In the genomic region with DNA sequence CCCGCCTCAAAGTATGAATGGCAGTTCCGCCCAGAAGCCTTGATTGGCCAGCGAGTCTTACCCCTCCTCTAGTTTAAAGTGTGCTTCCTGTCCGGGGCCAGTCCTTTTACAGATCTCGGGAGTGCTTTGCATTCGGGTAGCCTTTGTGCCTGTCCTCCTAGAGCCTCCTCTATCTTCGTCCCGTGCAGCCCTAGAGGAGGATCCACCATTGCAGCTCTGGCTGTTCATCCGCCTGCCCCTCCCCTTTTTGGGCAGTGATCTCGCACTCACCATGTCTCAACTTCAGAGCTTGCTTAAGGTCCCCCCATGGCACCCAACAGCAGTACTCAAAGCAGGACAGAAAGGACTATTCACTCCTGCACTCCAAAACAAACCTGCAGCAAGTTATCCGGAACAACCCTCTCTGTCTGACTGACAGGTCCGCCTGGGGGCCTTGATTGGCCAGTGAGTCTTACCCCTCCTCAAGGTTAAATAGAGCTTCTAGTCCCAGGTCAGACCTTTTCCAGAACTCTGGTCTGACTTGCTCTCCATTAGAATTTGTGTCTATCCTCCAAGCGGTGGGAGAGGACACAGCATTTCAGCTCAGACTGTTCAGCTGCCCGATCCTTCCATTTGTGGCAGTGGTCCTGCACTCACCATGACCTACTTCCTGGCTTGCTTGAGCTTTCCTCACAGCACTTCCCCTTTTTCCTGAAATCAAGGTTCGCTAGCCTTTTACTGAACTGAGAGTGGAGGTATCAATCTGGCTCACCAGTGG, we compare ENCODE assay signal across 8 mouse cellular contexts. TPM values are rescaled to one million over a fixed set of nuclear protein-coding genes. Genes with fewer than 3 reads are reported as not detected.
A peak's percentile ranks its signal among the peaks of the same experiment; 100 is the strongest.
DNase-seq lines count a peak whose midpoint lies in the region; ATAC-seq and TF ChIP-seq lines count a peak whose summit lies in the region.

No protein-coding gene starts in this region.

- peak overlapping the region; percentile 45 for H3K9ac ChIP-seq in hindbrain, postnatal 0 days (replicated peaks; ENCODE audit: low read length)

- H3K27me3 ChIP-seq in hindbrain, postnatal 0 days (ENCODE audit: insufficient read depth, low read length), result no peaks in the 10 kb centered on the region

- H3K36me3 ChIP-seq in hindbrain, postnatal 0 days (ENCODE audit: insufficient read depth, low read length), result no peaks in the 10 kb centered on the region
- H3K36me3 ChIP-seq in macrophage (ENCODE audit: inconsistent target), result no peaks in the 10 kb centered on the region

- no peaks in the 10 kb centered on the region for H3K79me2 ChIP-seq in macrophage (ENCODE audit: inconsistent target)

- WGBS in hindbrain, postnatal 0 days, result 4% methylated on average over 15 of the region's 15 CpGs
- 5% methylated on average over 15 of the region's 15 CpGs for WGBS in macrophage (ENCODE audit: missing documents)

- TF ChIP-seq POLR2A in cortical plate, adult 2 months (IDR thresholded peaks at IDR 0.05; ENCODE audit: extremely low read depth, insufficient read depth, low read length), result peak; percentile 42; the same call in 1 of the 2 replicates

- ATAC-seq in activated CD4-positive, CD25-positive, alpha-beta regulatory T cell, adult 4 months, result peak; percentile 98
- peak; percentile 97 for ATAC-seq in hindbrain, postnatal 0 days

- H3K4me2 ChIP-seq in hindbrain, postnatal 0 days (ENCODE audit: low read depth, low read length), result peak overlapping the region; percentile 69

- peak; percentile 42 to 52 for DNase-seq in gastrocnemius, adult 8-10 months (ENCODE audit: low spot score in 2 of 2)
- DNase-seq in hindbrain, postnatal 0 days (ENCODE audit: low spot score), result peak; percentile 76
- DNase-seq in left cerebral cortex, adult 18-20 months (ENCODE audit: low spot score in 2 of 2), result peak; percentile 55 to 61
- peak; percentile 69 for DNase-seq in right cerebral cortex, adult 2 months (ENCODE audit: low spot score in 2 of 2)
- peak; percentile 17 for DNase-seq in urinary bladder, postnatal 10 days (ENCODE audit: low spot score)

- H3K4me3 ChIP-seq in cortical plate, adult 2 months (ENCODE audit: insufficient read depth, low read length), result peak overlapping the region; percentile 43
- H3K4me3 ChIP-seq in hindbrain, postnatal 0 days (ENCODE audit: low read length), result peak overlapping the region; percentile 48
- peak overlapping the region; percentile 46 for H3K4me3 ChIP-seq in macrophage (ENCODE audit: inconsistent target)

- peak overlapping the region; percentile 43 for H3K27ac ChIP-seq in cortical plate, adult 2 months (ENCODE audit: insufficient read depth, low read length)
- peak overlapping the region; percentile 80 for H3K27ac ChIP-seq in hindbrain, postnatal 0 days
- H3K27ac ChIP-seq in macrophage, result peak overlapping the region; percentile 64

- H3K4me1 ChIP-seq in cortical plate, adult 2 months (ENCODE audit: control insufficient read depth, insufficient read depth, low read length), result no peaks in the 10 kb centered on the region
- H3K4me1 ChIP-seq in hindbrain, postnatal 0 days (ENCODE audit: insufficient read depth, low read length), result no peaks in the 10 kb centered on the region

- no peaks in the 10 kb centered on the region for H3K9me3 ChIP-seq in hindbrain, postnatal 0 days (ENCODE audit: low read length)

- TF ChIP-seq CTCF in cortical plate, adult 2 months (IDR thresholded peaks at IDR 0.05; ENCODE audit: extremely low read depth, insufficient read depth, low read length), result no peak
- TF ChIP-seq CTCF in hindbrain, postnatal 0 days (IDR thresholded peaks at IDR 0.05; ENCODE audit: low read depth), result peak; percentile 13; the same call in 1 of the 2 replicates

RNA-seq across cellular contexts. Expression of a gene that starts 28.9 kb away (rescaled TPM):
- 10 to 100 TPM; 21.6 to 24.9 TPM for polyA plus RNA-seq in activated CD4-positive, CD25-positive, alpha-beta regulatory T cell, adult 4 months (2017; shearing (Covaris generic))
- 7.1 and 8.3 TPM in 2 replicates for polyA plus RNA-seq in cortical plate, adult 2 months (2012; rRNA removed)
- 1 to 10 TPM; 7.0 to 8.0 (median 7.5) TPM for total RNA-seq in gastrocnemius, adult 8-10 months (2022)
- total RNA-seq in hindbrain, postnatal 0 days (2014; rRNA removed), result 4.0 and 5.1 TPM in 2 replicates
- polyA plus RNA-seq in hindbrain, postnatal 0 days (2015; fragmentation: Nextera tagmentation; extraction: Ambion mirVana), result 11.4 and 12.7 TPM in 2 replicates
- 1 to 10 TPM; 8.0 to 8.1 TPM for total RNA-seq in left cerebral cortex, adult 18-20 months (2021)
- 10 to 100 TPM in 6 of 26 experiments, 1 to 10 TPM in 20; 1.7 to 17.0 (median 6.5) TPM for total RNA-seq in macrophage (2018; cell fraction: chromatin; rRNA removed)
- total RNA-seq in macrophage (2018; cell fraction: cytosol; rRNA removed), result 1 to 10 TPM; 2.1 to 9.7 (median 6.8) TPM
- 10 to 100 TPM in 6 of 26 experiments, 1 to 10 TPM in 20; 1.6 to 24.7 (median 6.8) TPM for total RNA-seq in macrophage (2018; cell fraction: nucleus; rRNA removed)
- 7.5 to 13.6 TPM (median 11.2 TPM) in 3 replicates for polyA plus RNA-seq in macrophage (2018)

Comparison
In these comparisons a context has a peak if more than half of its experiments do, and no peak if none do; other contexts are left out.
1. Peak in every context shown above with its lines: DNase-seq, ATAC-seq, H3K4me3 ChIP-seq and H3K27ac ChIP-seq.
2. DNase-seq: peak in every context shown above with its lines; median percentile 76 in hindbrain, postnatal 0 days; 69 in right cerebral cortex, adult 2 months; 58 in left cerebral cortex, adult 18-20 months; 47 in gastrocnemius, adult 8-10 months; 17 in urinary bladder, postnatal 10 days.